Mouse (Mus musculus): ENCODE data around the gene Ddi2. TPM values are rescaled to one million over a fixed set of nuclear protein-coding genes. Genes with fewer than 3 reads are reported as not detected.

Ddi2 gene
- polyA plus RNA-seq, 1 experiment from 2014 or later, result 19.1 TPM

- peaks cover 17% of the 10 kb centered on the region for H3K4me1 ChIP-seq (ENCODE audit: insufficient read depth, low read length)
- H3K9me3 ChIP-seq (ENCODE audit: low read length), result no peaks in the 10 kb centered on the region
- H3K27me3 ChIP-seq (ENCODE audit: insufficient read depth, low read length), result no peaks in the 10 kb centered on the region
- ATAC-seq (ENCODE audit: low FRiP score, low TSS enrichment), result no peak
- no peak overlapping the region for H3K4me2 ChIP-seq (replicated peaks; ENCODE audit: low read depth, low read length)
- H3K27ac ChIP-seq (ENCODE audit: low read length), result 0 out of 2 replicates have a peak overlapping the region, but pooled peaks have one; percentile 7
- peaks cover 34% of the 10 kb centered on the region for H3K36me3 ChIP-seq (ENCODE audit: insufficient read depth, low read length)
- no peak overlapping the region for H3K4me3 ChIP-seq (ENCODE audit: low read length)
- 85% methylated on average over 7 of the region's 7 CpGs for WGBS
- H3K9ac ChIP-seq (replicated peaks; ENCODE audit: low read length), result no peak overlapping the region
Measured at GRCm38 (mm10) chr4:141641353-141641771, 81.9 kb downstream of the Ddi2 start.

GRCm38 (mm10) chr4:141639474-141639873 lies 83.7 kb downstream of the Ddi2 start:
- Histone ChIP-seq H3K4me1 (ENCODE audit: insufficient read depth, low read length) (peaks cover 17% of the 10 kb centered on the region), H3K9ac (replicated peaks; ENCODE audit: low read length) (no peak overlapping the region), H3K36me3 (ENCODE audit: insufficient read depth, low read length) (peaks cover 34% of the 10 kb centered on the region), H3K27me3 (ENCODE audit: insufficient read depth, low read length) (no peaks in the 10 kb centered on the region), H3K9me3 (ENCODE audit: low read length) (no peaks in the 10 kb centered on the region), H3K4me2 (replicated peaks; ENCODE audit: low read depth, low read length) (no peak overlapping the region), H3K27ac (ENCODE audit: low read length) (no peak overlapping the region), H3K4me3 (ENCODE audit: low read length) (no peak overlapping the region)
- 63% methylated on average over 11 of the region's 11 CpGs for WGBS
- ATAC-seq (ENCODE audit: low FRiP score, low TSS enrichment), result no peak

GRCm38 (mm10) chr4:141636693-141637092 lies 86.5 kb downstream of the Ddi2 start:
- WGBS, result 90% methylated on average over 5 of the region's 5 CpGs

DNA sequence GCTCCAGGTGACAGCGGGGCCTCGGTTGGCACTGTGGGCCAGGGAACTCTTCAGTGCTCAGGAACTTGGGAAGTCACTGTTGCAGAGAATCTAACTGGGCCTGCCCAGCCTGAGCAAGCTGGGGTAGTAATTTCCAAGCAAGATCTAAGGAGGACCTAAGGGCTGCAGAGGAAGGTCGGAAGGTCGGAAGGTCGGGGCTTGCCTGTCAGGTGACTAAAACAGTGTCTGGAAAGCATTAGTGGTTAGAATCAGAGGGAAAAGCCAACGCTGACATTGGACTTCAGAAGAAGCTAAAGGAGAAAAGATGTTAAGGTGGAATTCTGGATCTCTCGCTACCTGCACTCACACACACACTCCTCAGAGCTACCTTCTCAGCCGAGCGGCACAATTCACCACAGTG lies 87.2 kb downstream of the Ddi2 start:
- H3K27me3 ChIP-seq (ENCODE audit: insufficient read depth, low read length), result no peaks in the 10 kb centered on the region
- no peaks in the 10 kb centered on the region for H3K4me1 ChIP-seq (ENCODE audit: insufficient read depth, low read length)
- H3K4me3 ChIP-seq (ENCODE audit: low read length), result no peak overlapping the region
- no peak overlapping the region for H3K27ac ChIP-seq (ENCODE audit: low read length)
- H3K4me2 ChIP-seq (replicated peaks; ENCODE audit: low read depth, low read length), result no peak overlapping the region
- H3K9ac ChIP-seq (replicated peaks; ENCODE audit: low read length), result no peak overlapping the region
- H3K9me3 ChIP-seq (ENCODE audit: low read length), result no peaks in the 10 kb centered on the region
- ATAC-seq (ENCODE audit: low FRiP score, low TSS enrichment), result no peak
- WGBS, result 78% methylated on average over 9 of the region's 9 CpGs
- peaks cover 49% of the 10 kb centered on the region for H3K36me3 ChIP-seq (ENCODE audit: insufficient read depth, low read length)

More at GRCm38 (mm10) chr4:141636693-141637092, 86.5 kb downstream of the Ddi2 start:
- no peak overlapping the region for H3K4me3 ChIP-seq (ENCODE audit: low read length)
- no peak overlapping the region for H3K27ac ChIP-seq (ENCODE audit: low read length)
- no peaks in the 10 kb centered on the region for H3K9me3 ChIP-seq (ENCODE audit: low read length)
- no peak overlapping the region for H3K4me2 ChIP-seq (replicated peaks; ENCODE audit: low read depth, low read length)
- no peak for ATAC-seq (ENCODE audit: low FRiP score, low TSS enrichment)
- no peaks in the 10 kb centered on the region for H3K4me1 ChIP-seq (ENCODE audit: insufficient read depth, low read length)
- peaks cover 49% of the 10 kb centered on the region for H3K36me3 ChIP-seq (ENCODE audit: insufficient read depth, low read length)
- H3K9ac ChIP-seq (replicated peaks; ENCODE audit: low read length), result no peak overlapping the region
- no peaks in the 10 kb centered on the region for H3K27me3 ChIP-seq (ENCODE audit: insufficient read depth, low read length)

DNA sequence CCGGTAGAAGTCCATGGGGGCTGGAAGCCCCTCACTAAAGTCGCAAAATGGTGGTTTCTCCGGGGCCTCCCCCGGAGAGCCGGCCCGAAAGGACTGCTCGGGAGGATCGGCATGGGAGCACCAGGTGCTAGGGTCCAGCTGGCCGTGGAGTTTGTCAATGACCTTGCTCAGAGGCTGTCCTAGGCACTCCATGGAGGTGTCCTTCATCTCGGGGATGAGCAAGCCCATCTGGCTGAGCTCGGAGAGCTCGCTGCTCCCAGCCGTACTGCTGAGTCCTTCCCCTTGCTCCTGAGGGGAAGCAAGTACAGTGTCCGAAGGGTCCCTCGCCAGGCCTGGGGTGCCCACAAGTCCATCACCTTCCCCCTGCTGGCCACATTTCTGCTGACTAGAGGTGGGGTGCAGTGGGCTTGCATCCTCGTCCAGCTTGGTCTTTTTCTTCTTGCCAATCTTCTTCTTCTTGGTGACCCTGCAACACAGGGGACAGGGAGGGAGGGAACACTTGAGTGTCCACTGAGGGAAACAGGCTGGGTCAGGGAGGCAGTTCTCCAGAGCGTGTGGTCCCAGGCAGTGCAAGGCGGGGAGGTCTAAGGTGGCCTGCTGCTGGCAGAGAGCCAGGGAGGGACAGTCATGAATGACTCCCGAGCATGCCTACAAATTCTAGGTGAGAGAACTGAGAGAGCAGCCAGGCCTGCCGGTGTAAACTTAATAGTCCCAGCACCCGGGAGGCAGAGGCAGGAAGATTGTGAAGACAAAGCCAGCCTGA lies 90.9 kb downstream of the Ddi2 start:
- 87% methylated on average over 21 of the region's 21 CpGs for WGBS
- Histone ChIP-seq H3K9me3 (ENCODE audit: low read length) (no peaks in the 10 kb centered on the region), H3K27ac (ENCODE audit: low read length) (no peak overlapping the region), H3K4me1 (ENCODE audit: insufficient read depth, low read length) (no peaks in the 10 kb centered on the region), H3K27me3 (ENCODE audit: insufficient read depth, low read length) (no peaks in the 10 kb centered on the region), H3K4me2 (replicated peaks; ENCODE audit: low read depth, low read length) (no peak overlapping the region), H3K36me3 (ENCODE audit: insufficient read depth, low read length) (peaks cover 75% of the 10 kb centered on the region), H3K4me3 (ENCODE audit: low read length) (no peak overlapping the region), H3K9ac (replicated peaks; ENCODE audit: low read length) (no peak overlapping the region)
- ATAC-seq (ENCODE audit: low FRiP score, low TSS enrichment), result no peak

- Histone ChIP-seq H3K36me3 (ENCODE audit: insufficient read depth, low read length) (peaks cover 73% of the 10 kb centered on the region), H3K9me3 (ENCODE audit: low read length) (no peaks in the 10 kb centered on the region), H3K27ac (ENCODE audit: low read length) (no peak overlapping the region), H3K4me3 (ENCODE audit: low read length) (no peak overlapping the region), H3K4me2 (replicated peaks; ENCODE audit: low read depth, low read length) (no peak overlapping the region), H3K9ac (replicated peaks; ENCODE audit: low read length) (no peak overlapping the region), H3K4me1 (ENCODE audit: insufficient read depth, low read length) (no peaks in the 10 kb centered on the region), H3K27me3 (ENCODE audit: insufficient read depth, low read length) (no peaks in the 10 kb centered on the region)
- WGBS, result 94% methylated on average over 20 of the region's 20 CpGs
- no peak for ATAC-seq (ENCODE audit: low FRiP score, low TSS enrichment)
Measured at GRCm38 (mm10) chr4:141631250-141631649, 92.0 kb downstream of the Ddi2 start.

GRCm38 (mm10) chr4:141630021-141630420 lies 93.2 kb downstream of the Ddi2 start:
- ATAC-seq (ENCODE audit: low FRiP score, low TSS enrichment), result no peak
- Histone ChIP-seq H3K9ac (replicated peaks; ENCODE audit: low read length) (no peak overlapping the region), H3K4me3 (ENCODE audit: low read length) (no peak overlapping the region), H3K9me3 (ENCODE audit: low read length) (no peaks in the 10 kb centered on the region), H3K27ac (ENCODE audit: low read length) (no peak overlapping the region), H3K4me2 (replicated peaks; ENCODE audit: low read depth, low read length) (no peak overlapping the region), H3K27me3 (ENCODE audit: insufficient read depth, low read length) (no peaks in the 10 kb centered on the region), H3K4me1 (ENCODE audit: insufficient read depth, low read length) (no peaks in the 10 kb centered on the region), H3K36me3 (ENCODE audit: insufficient read depth, low read length) (peaks cover 75% of the 10 kb centered on the region)
- 90% methylated on average over 11 of the region's 11 CpGs for WGBS

DNA sequence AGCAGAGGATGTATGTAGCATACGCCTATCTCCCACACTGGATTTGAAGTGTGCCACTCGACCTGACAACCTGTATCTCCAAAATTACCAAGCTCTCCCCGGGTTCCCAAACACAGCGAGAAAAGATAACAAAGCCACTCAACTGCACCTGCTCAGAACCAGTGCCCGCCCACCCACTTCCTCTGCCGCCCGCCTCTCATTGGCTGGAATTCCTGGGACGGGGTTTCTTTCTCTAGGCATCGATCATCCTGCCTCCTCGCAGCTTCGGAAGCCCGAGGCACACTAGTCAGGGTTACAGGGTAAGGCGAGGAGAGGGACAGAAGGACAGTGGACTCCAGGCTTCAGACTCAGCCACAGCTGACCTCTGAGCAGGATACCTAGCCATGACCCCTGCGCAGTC lies 94.6 kb downstream of the Ddi2 start:
- H3K4me1 ChIP-seq (ENCODE audit: insufficient read depth, low read length), result peaks cover 3% of the 10 kb centered on the region
- no peak for ATAC-seq (ENCODE audit: low FRiP score, low TSS enrichment)
- H3K4me2 ChIP-seq (replicated peaks; ENCODE audit: low read depth, low read length), result no peak overlapping the region
- WGBS, result 86% methylated on average over 14 of the region's 14 CpGs
- H3K36me3 ChIP-seq (ENCODE audit: insufficient read depth, low read length), result peaks cover 69% of the 10 kb centered on the region
- no peaks in the 10 kb centered on the region for H3K27me3 ChIP-seq (ENCODE audit: insufficient read depth, low read length)
- H3K9me3 ChIP-seq (ENCODE audit: low read length), result no peaks in the 10 kb centered on the region
- no peak overlapping the region for H3K4me3 ChIP-seq (ENCODE audit: low read length)
- no peak overlapping the region for H3K27ac ChIP-seq (ENCODE audit: low read length)
- H3K9ac ChIP-seq (replicated peaks; ENCODE audit: low read length), result no peak overlapping the region

Other genes starting within 250 kb of the Ddi2 start
- 9.3 and 10.5 TPM in 2 replicates for gene Spen, start 184.8 kb downstream of the Ddi2 start, polyA plus RNA-seq (2015; fragmentation: Nextera tagmentation; extraction: Ambion mirVana)
- gene Fblim1, start 117.3 kb downstream of the Ddi2 start, polyA plus RNA-seq (2015; fragmentation: Nextera tagmentation; extraction: Ambion mirVana), result 76.4 and 85.2 TPM in 2 replicates
- gene Tmem82, start 104.8 kb downstream of the Ddi2 start, polyA plus RNA-seq (2015; fragmentation: Nextera tagmentation; extraction: Ambion mirVana), result 4.3 and 5.4 TPM in 2 replicates
- 0.54 and 0.69 TPM in 2 replicates for gene Slc25a34, start 99.6 kb downstream of the Ddi2 start, polyA plus RNA-seq (2015; fragmentation: Nextera tagmentation; extraction: Ambion mirVana)
- gene Plekhm2, start 58.5 kb downstream of the Ddi2 start, polyA plus RNA-seq (2015; fragmentation: Nextera tagmentation; extraction: Ambion mirVana), result 6.4 TPM in 2 replicates
- gene Rsc1a1, start 37.8 kb downstream of the Ddi2 start, polyA plus RNA-seq (2015; fragmentation: Nextera tagmentation; extraction: Ambion mirVana), result 0.62 TPM in 1 of 2 replicates, not detected in the other
- gene Agmat, start 23.3 kb upstream of the Ddi2 start, polyA plus RNA-seq (2015; fragmentation: Nextera tagmentation; extraction: Ambion mirVana), result 1.7 and 2.0 TPM in 2 replicates
- gene Dnajc16, start 67.5 kb upstream of the Ddi2 start, polyA plus RNA-seq (2015; fragmentation: Nextera tagmentation; extraction: Ambion mirVana), result 5.4 and 5.8 TPM in 2 replicates
- 30.2 and 31.8 TPM in 2 replicates for gene Casp9, start 70.2 kb upstream of the Ddi2 start, polyA plus RNA-seq (2015; fragmentation: Nextera tagmentation; extraction: Ambion mirVana)
- 0.17 TPM in 1 of 2 replicates, not detected in the other for gene Cela2a, start 102.7 kb upstream of the Ddi2 start, polyA plus RNA-seq (2015; fragmentation: Nextera tagmentation; extraction: Ambion mirVana)
- not detected in 2 replicates for gene Ctrc, start 122.9 kb upstream of the Ddi2 start, polyA plus RNA-seq (2015; fragmentation: Nextera tagmentation; extraction: Ambion mirVana)
- 58.5 and 62.4 TPM in 2 replicates for gene Efhd2, start 151.5 kb upstream of the Ddi2 start, polyA plus RNA-seq (2015; fragmentation: Nextera tagmentation; extraction: Ambion mirVana)

All from kidney, embryonic 16.5 days (tissue).